Mouse (Mus musculus) liver, embryonic 11.5 days (tissue): ENCODE measurements around the gene Yif1a. TPM values are rescaled to one million over a fixed set of nuclear protein-coding genes. Genes with fewer than 3 reads are reported as not detected.

Experiments used
- polyA plus RNA-seq: library from polyadenylated mRNA; unstranded; fragments of >200 nt; fragmentation: Nextera tagmentation; extraction: Ambion mirVana; gene quantifications from 2 replicates; pipeline ENCODE4 v1.2.1, GENCODE M21; 2014

The Yif1a gene
- polyA plus RNA-seq, 1 experiment from 2014 or later = 77.8 TPM

Other genes starting within 250 kb of the Yif1a start
- gene Ccs, start 249.2 kb upstream of the Yif1a start, polyA plus RNA-seq = 46.2 and 49.8 TPM in 2 replicates
- gene Ccdc87, start 249.2 kb upstream of the Yif1a start, polyA plus RNA-seq = 0.05 TPM in 1 of 2 replicates, not detected in the other
- gene Ctsf, start 233.4 kb upstream of the Yif1a start, polyA plus RNA-seq = 13.2 and 13.3 TPM in 2 replicates
- 1.9 and 2.1 TPM in 2 replicates for gene Actn3, start 210.6 kb upstream of the Yif1a start, polyA plus RNA-seq
- 12.2 and 13.6 TPM in 2 replicates for gene Zdhhc24, start 209.9 kb upstream of the Yif1a start, polyA plus RNA-seq
- 1.2 and 2.5 TPM in 2 replicates for gene Bbs1, start 181.9 kb upstream of the Yif1a start, polyA plus RNA-seq
- 114 and 131 TPM in 2 replicates for gene Dpp3, start 160.3 kb upstream of the Yif1a start, polyA plus RNA-seq
- gene Peli3, start 145.4 kb upstream of the Yif1a start, polyA plus RNA-seq = 0.34 and 0.39 TPM in 2 replicates
- 138 and 139 TPM in 2 replicates for gene Mrpl11, start 126.4 kb upstream of the Yif1a start, polyA plus RNA-seq
- 0.04 TPM in 1 of 2 replicates, not detected in the other for gene Npas4, start 98.2 kb upstream of the Yif1a start, polyA plus RNA-seq
- 6.2 and 6.6 TPM in 2 replicates for gene Slc29a2, start 64.7 kb upstream of the Yif1a start, polyA plus RNA-seq
- gene B4gat1, start 49.7 kb upstream of the Yif1a start, polyA plus RNA-seq = 19.1 and 21.3 TPM in 2 replicates
- gene AC124502.3, start 49.6 kb upstream of the Yif1a start, polyA plus RNA-seq = 1.1 TPM in 2 replicates
- gene Brms1, start 47.2 kb upstream of the Yif1a start, polyA plus RNA-seq = 61.2 and 61.3 TPM in 2 replicates
- 1.3 and 1.4 TPM in 2 replicates for gene Rin1, start 38.1 kb upstream of the Yif1a start, polyA plus RNA-seq
- gene Cd248, start 20.5 kb upstream of the Yif1a start, polyA plus RNA-seq = 28.6 and 29.3 TPM in 2 replicates
- gene Tmem151a, start 3.0 kb upstream of the Yif1a start, polyA plus RNA-seq = 2.6 TPM in 2 replicates
- gene Cnih2, start 10.0 kb downstream of the Yif1a start, polyA plus RNA-seq = 8.4 and 9.5 TPM in 2 replicates
- gene Rab1b, start 18.5 kb downstream of the Yif1a start, polyA plus RNA-seq = 180 and 185 TPM in 2 replicates
- 7.3 and 8.3 TPM in 2 replicates for gene Klc2, start 30.0 kb downstream of the Yif1a start, polyA plus RNA-seq
- gene Pacs1, start 184.6 kb downstream of the Yif1a start, polyA plus RNA-seq = 27.0 and 30.3 TPM in 2 replicates
- gene Sf3b2, start 206.9 kb downstream of the Yif1a start, polyA plus RNA-seq = 285 and 290 TPM in 2 replicates
- 1.6 and 2.1 TPM in 2 replicates for gene Gal3st3, start 209.8 kb downstream of the Yif1a start, polyA plus RNA-seq
- gene Catsper1, start 247.2 kb downstream of the Yif1a start, polyA plus RNA-seq = not detected in 2 replicates